Mouse (Mus musculus) adrenal gland, postnatal 36 days (tissue): Measurements from ENCODE around the gene Foxn2. TPM values are rescaled to one million over a fixed set of nuclear protein-coding genes. Genes with fewer than 3 reads are reported as not detected.

Experiments
- total RNA-seq, 2 experiments: library from RNA; stranded (reverse); gene quantifications; 2 replicates each; pipeline ENCODE4 v1.2.3; 2021

Foxn2 gene
- total RNA-seq, 2 experiments from 2014 or later, result 20.7 to 25.4 TPM

Other genes with a start within 250 kb of the Foxn2 start
- gene Ppp1r21, start 89.4 kb downstream of the Foxn2 start, total RNA-seq, result 10 to 100 TPM; 39.7 to 64.5 TPM
- 10 to 100 TPM; 28.7 to 41.5 TPM for gene Ston1, start 157.0 kb downstream of the Foxn2 start, total RNA-seq
- not detected for gene Gtf2a1l, start 227.9 kb downstream of the Foxn2 start, total RNA-seq